Mouse (Mus musculus): Measurements from ENCODE around the gene Dll1. TPM values are rescaled to one million over a fixed set of nuclear protein-coding genes. Genes with fewer than 3 reads are reported as not detected.

Gene Dll1
- polyA plus RNA-seq, 1 experiment from 2014 or later = 0.17 TPM

DNA sequence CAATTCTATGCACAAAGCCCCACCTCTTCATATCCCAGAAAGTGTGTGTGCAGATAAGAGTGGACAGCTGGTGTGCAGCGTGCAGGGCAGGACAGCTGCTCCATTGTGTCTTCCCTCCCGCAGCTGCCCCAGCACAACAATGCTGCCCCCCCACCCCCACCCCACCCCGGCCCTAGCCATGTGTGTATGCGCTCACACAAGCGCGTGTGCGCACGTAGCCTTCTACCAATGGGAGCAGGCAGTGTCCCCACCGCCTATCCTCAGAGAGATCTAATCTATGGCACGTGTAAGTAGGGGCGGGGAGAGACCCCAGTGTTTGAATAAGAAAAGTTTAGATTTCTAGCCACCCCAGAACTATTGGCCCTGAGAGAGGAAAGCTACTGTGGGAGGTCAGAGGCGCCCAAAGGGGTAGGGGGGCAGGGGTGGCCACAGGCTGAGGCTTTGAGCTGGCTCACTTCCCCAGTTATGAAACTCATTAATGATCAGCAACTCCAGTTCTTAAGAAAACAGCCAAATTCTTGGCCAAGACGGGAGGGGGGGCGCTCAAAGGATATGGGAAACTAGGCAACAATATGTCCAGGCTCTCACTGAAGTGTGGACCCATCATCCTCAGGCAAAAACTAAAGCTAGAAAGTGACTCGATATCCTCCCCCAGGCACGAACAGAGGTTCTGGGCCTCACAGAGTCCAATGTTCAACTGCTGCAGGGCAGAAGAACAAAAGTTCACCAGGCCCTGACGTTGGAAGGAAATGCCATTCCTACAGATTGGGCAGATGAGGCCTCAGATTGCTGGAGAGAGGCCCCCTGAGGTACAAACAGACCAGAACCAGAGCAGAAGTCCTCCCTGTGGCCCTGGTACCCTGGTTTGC is 4.5 kb downstream of the Dll1 start:
- Histone ChIP-seq H3K4me3 (ENCODE audit: inconsistent target) (no peak overlapping the region), H3K27ac (no peak overlapping the region), H3K36me3 (ENCODE audit: inconsistent target) (no peaks in the 10 kb centered on the region), H3K79me2 (ENCODE audit: inconsistent target) (no peaks in the 10 kb centered on the region)
- 76% methylated on average over 17 of the region's 17 CpGs for WGBS (ENCODE audit: missing documents)

DNA sequence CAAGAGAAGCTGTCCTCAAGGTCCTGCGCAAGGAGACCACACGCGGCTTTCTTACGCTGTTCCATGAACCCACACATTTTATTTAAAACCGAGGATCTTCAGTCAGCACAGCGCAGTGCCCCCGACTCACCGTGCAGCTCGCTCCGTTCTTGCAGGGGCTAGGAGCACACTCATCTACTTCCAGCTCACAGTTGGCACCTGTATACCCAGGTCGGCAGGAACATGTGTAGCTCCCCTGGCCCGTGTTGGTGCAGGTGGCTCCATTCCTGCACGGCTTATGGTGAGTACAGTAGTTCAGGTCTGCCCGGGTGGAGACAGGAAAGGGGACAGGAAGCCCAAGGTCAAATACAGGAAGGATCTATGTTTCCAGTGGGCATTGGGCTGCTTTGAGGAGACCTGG is 6.3 kb downstream of the Dll1 start:
- H3K27ac ChIP-seq = no peak overlapping the region
- WGBS (ENCODE audit: missing documents) = 70% methylated on average over 14 of the region's 14 CpGs
- no peaks in the 10 kb centered on the region for H3K79me2 ChIP-seq (ENCODE audit: inconsistent target)
- H3K4me3 ChIP-seq (ENCODE audit: inconsistent target) = no peak overlapping the region
- no peaks in the 10 kb centered on the region for H3K36me3 ChIP-seq (ENCODE audit: inconsistent target)

GRCm38 (mm10) chr17:15365650-15366049 is 11.0 kb downstream of the Dll1 start:
- Histone ChIP-seq H3K79me2 (ENCODE audit: inconsistent target) (no peaks in the 10 kb centered on the region), H3K27ac (no peak overlapping the region), H3K36me3 (ENCODE audit: inconsistent target) (no peaks in the 10 kb centered on the region), H3K4me3 (ENCODE audit: inconsistent target) (no peak overlapping the region)
- WGBS (ENCODE audit: missing documents) = 73% methylated on average over 5 of the region's 5 CpGs

GRCm38 (mm10) chr17:15363656-15364055 is 13.0 kb downstream of the Dll1 start:
- no peak overlapping the region for H3K4me3 ChIP-seq (ENCODE audit: inconsistent target)
- no peak overlapping the region for H3K27ac ChIP-seq
- no peaks in the 10 kb centered on the region for H3K79me2 ChIP-seq (ENCODE audit: inconsistent target)
- WGBS (ENCODE audit: missing documents) = 69% methylated on average over 3 of the region's 3 CpGs
- H3K36me3 ChIP-seq (ENCODE audit: inconsistent target) = no peaks in the 10 kb centered on the region

- H3K27ac ChIP-seq = no peak overlapping the region
- WGBS (ENCODE audit: missing documents) = 80% methylated on average over 3 of the region's 3 CpGs
- H3K79me2 ChIP-seq (ENCODE audit: inconsistent target) = no peaks in the 10 kb centered on the region
These were observed 19.6 kb downstream of the Dll1 start for GRCm38 (mm10) chr17:15357071-15357470.

GRCm38 (mm10) chr17:15356526-15356925 is 20.1 kb downstream of the Dll1 start:
- Histone ChIP-seq H3K27ac (no peak overlapping the region), H3K79me2 (ENCODE audit: inconsistent target) (no peaks in the 10 kb centered on the region), H3K36me3 (ENCODE audit: inconsistent target) (no peaks in the 10 kb centered on the region), H3K4me3 (ENCODE audit: inconsistent target) (no peak overlapping the region)
- 93% methylated on average over 5 of the region's 5 CpGs for WGBS (ENCODE audit: missing documents)

More at GRCm38 (mm10) chr17:15357071-15357470, 19.6 kb downstream of the Dll1 start:
- H3K4me3 ChIP-seq (ENCODE audit: inconsistent target) = no peak overlapping the region
- H3K36me3 ChIP-seq (ENCODE audit: inconsistent target) = no peaks in the 10 kb centered on the region

- Histone ChIP-seq H3K27ac (no peak overlapping the region), H3K36me3 (ENCODE audit: inconsistent target) (no peaks in the 10 kb centered on the region), H3K4me3 (ENCODE audit: inconsistent target) (no peak overlapping the region), H3K79me2 (ENCODE audit: inconsistent target) (no peaks in the 10 kb centered on the region)
- 76% methylated on average over 3 of the region's 3 CpGs for WGBS (ENCODE audit: missing documents)
These were observed 21.6 kb downstream of the Dll1 start for GRCm38 (mm10) chr17:15355072-15355471.

GRCm38 (mm10) chr17:15354006-15354405 is 22.7 kb downstream of the Dll1 start:
- Histone ChIP-seq H3K27ac (no peak overlapping the region), H3K79me2 (ENCODE audit: inconsistent target) (no peaks in the 10 kb centered on the region), H3K4me3 (ENCODE audit: inconsistent target) (no peak overlapping the region), H3K36me3 (ENCODE audit: inconsistent target) (no peaks in the 10 kb centered on the region)
- WGBS (ENCODE audit: missing documents) = 100% methylated on average over 1 of the region's 2 CpGs

DNA sequence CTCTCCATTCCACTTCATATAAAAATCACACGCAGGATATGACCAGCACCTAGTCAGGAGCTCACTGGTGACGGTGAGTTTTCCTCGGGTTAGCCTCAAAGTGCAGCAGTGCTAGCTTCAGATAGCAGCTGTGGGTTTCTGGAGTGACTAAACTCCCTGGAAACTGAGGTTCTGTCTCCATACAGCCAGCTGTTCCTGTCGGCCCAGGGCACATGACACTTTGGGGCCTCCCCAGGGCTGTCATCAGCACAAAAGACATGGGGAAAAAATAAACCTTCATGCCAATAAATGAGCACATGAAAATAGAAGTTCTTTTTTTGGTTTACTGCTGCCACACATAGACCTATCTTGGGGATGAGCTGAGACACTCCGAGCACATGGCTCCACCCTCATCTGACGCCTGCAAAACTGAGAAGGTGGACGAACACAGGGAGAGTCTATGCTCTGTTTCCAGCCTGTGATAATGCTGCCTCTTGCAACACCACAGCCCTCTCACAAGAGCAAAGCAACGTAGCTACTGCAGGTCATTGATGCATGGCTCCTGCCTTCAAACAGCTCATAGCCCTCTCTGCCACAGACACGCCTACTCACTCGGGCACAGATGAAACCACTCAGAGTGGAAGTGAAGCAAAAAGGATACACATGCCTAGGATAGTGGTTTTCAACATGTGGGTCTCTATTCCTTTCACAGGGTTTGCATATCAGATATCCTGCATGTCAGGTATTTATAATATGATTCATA is 23.6 kb downstream of the Dll1 start:
- H3K27ac ChIP-seq = no peak overlapping the region
- H3K4me3 ChIP-seq (ENCODE audit: inconsistent target) = no peak overlapping the region
- H3K36me3 ChIP-seq (ENCODE audit: inconsistent target) = no peaks in the 10 kb centered on the region
- H3K79me2 ChIP-seq (ENCODE audit: inconsistent target) = no peaks in the 10 kb centered on the region
- WGBS (ENCODE audit: missing documents) = 58% methylated on average over 10 of the region's 10 CpGs

- H3K27ac ChIP-seq = no peak overlapping the region
- 93% methylated on average over 2 of the region's 2 CpGs for WGBS (ENCODE audit: missing documents)
These were observed 26.5 kb downstream of the Dll1 start for GRCm38 (mm10) chr17:15350152-15350551.

DNA sequence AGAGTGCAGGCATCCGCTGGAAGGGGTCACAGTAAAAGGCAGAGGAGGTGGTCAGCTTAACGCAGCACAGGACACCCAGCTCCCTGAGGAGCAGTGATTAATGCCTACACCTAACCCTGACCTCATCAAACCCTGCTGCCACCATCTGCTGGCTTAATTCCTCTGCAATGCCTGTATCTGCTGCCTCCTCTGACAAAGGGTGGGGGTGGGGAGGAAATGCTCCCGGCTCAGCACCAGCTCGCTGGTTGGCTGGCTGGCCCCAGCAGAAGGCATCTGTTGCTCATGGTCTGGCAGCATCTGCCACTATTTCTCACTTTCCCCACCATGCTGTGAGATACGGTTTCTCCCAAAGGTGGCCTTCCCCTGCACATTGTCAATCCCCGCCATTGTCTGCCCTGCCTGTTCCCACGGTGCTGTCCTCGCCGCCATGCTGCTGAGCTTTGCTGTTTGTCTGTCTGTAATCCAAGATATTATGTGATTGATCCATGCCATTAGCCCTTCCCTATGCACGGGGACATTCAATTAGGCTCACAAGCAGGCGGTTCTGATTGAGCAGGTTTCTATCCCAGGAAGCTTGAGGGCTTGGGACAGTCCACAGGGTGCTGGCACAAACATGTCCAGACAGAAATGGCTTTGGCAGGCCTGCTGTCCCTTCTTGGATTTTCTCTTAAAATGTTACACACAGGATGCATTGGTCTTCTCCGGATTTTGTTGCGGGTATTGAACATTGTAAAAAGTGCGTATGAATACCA is 33.4 kb downstream of the Dll1 start:
- Histone ChIP-seq H3K36me3 (ENCODE audit: inconsistent target) (no peaks in the 10 kb centered on the region), H3K27ac (no peak overlapping the region), H3K79me2 (ENCODE audit: inconsistent target) (no peaks in the 10 kb centered on the region), H3K4me3 (ENCODE audit: inconsistent target) (no peak overlapping the region)
- WGBS (ENCODE audit: missing documents) = 84% methylated on average over 13 of the region's 14 CpGs

More at GRCm38 (mm10) chr17:15350152-15350551, 26.5 kb downstream of the Dll1 start:
- no peaks in the 10 kb centered on the region for H3K79me2 ChIP-seq (ENCODE audit: inconsistent target)
- H3K36me3 ChIP-seq (ENCODE audit: inconsistent target) = no peaks in the 10 kb centered on the region
- H3K4me3 ChIP-seq (ENCODE audit: inconsistent target) = no peak overlapping the region

DNA sequence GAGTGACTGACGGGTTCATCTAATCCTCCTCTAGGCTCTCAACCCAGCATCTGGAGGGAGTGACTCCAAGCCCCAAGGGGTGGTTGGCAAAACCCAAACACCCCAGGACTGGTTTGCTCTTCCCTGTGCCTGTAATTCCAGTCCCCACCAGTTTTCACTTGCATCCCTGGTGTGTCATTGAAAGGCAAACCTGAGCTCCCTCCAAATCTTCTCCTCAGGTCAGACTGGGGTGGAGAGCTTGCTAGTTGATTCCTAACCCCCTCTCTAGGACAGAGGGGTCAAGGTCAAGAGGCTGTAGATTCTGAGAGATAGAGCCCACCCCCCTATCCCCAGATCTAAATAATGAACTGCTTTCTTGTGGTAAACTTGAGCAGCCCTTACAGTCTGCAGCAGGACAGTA is 38.8 kb downstream of the Dll1 start:
- Histone ChIP-seq H3K4me3 (ENCODE audit: inconsistent target) (no peak overlapping the region), H3K36me3 (ENCODE audit: inconsistent target) (no peaks in the 10 kb centered on the region), H3K27ac (no peak overlapping the region), H3K79me2 (ENCODE audit: inconsistent target) (no peaks in the 10 kb centered on the region)
- 89% methylated on average over 1 of the region's 1 CpGs for WGBS (ENCODE audit: missing documents)

- H3K36me3 ChIP-seq (ENCODE audit: inconsistent target) = no peaks in the 10 kb centered on the region
- no peak overlapping the region for H3K4me3 ChIP-seq (ENCODE audit: inconsistent target)
- WGBS (ENCODE audit: missing documents) = 96% methylated on average over 10 of the region's 10 CpGs
- H3K79me2 ChIP-seq (ENCODE audit: inconsistent target) = no peaks in the 10 kb centered on the region
- no peak overlapping the region for H3K27ac ChIP-seq
These were observed 46.8 kb downstream of the Dll1 start for GRCm38 (mm10) chr17:15329740-15330318.

DNA sequence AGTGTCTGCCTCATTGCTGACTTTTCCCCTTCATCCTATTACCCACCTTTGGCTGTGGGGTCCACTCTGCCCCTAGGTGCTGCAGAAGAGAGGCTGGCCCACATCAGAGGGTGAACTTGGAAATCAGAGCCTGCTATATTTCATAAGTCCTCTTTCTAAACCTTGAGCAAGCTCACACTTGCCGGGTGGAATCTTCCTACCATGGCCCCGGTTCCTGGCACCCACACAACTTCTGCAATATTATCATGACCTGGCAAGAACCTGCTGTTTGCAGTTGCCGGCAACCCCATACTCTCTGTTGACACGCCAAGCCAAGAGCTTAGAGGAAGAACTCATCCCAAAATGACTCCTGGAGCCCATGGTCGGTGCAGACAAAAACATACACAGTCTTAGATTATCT is 49.6 kb downstream of the Dll1 start:
- H3K4me3 ChIP-seq (ENCODE audit: inconsistent target) = no peak overlapping the region
- H3K79me2 ChIP-seq (ENCODE audit: inconsistent target) = no peaks in the 10 kb centered on the region
- H3K36me3 ChIP-seq (ENCODE audit: inconsistent target) = no peaks in the 10 kb centered on the region
- H3K27ac ChIP-seq = no peak overlapping the region
- 23% methylated on average over 5 of the region's 5 CpGs for WGBS (ENCODE audit: missing documents)
